Mouse (Mus musculus) frontal cortex, postnatal 36 days (tissue): Measurements from ENCODE around the gene Mlph.

ENCODE experiments used
- DNase-seq, 2 experiments: peaks; one replicate each; pipeline ENCODE4 v3.0.0; 2022; ENCODE audit warnings: low spot score in 2 of 2

The Mlph gene

DNA sequence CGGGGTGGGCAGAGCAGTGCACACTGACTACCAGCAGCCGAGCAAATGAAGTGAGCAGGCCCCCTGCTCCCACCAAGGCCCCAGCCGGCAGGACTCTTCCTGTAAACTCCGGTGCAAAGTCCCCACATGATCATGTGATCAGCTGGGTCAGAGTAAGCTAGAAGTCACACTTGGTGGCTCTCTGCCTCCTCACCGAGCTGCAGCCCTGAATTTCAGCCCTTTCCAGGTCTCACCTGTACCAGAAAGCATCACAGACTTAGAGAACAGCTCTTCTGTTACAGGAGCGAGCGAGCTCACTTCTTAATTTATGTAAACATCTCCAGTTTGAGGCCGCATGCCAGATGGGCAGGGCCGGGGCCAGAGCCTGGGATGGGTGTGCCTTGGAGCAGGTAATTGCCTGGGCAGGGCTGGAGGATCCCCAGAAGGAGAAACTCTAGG, 54.5 kb downstream of the Mlph start, which contains the start of gene Rab17:
Gene Rab17 (minus strand): TSS at position 315 of the 438 bp plus-strand sequence.
- DNase-seq = no peak

DNA sequence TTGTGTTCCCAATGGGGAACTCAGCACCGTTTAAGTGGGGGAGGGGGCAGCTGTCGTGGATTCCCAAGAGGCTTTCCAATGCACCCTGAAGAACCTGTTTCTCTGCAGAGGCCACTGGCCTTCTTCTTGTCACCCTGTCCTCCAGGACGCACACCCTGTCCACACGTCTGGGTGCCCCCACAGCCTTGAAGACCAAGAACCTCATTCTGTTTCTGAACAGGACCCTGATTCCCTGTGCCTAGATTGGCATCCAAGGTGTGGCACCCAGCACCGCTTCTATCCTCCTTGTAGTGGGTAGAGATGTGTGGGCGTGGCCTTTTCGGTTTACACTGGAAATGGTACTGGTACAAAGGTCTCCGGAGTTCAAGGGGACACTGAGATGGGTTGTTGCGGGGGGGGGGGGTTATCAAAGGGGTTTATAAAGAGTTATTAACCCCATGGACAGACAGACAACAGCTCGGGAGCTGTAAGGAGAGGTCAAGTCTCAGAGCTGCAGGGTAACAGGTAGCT, 55.1 kb downstream of the Mlph start:
- DNase-seq = no peak

DNA sequence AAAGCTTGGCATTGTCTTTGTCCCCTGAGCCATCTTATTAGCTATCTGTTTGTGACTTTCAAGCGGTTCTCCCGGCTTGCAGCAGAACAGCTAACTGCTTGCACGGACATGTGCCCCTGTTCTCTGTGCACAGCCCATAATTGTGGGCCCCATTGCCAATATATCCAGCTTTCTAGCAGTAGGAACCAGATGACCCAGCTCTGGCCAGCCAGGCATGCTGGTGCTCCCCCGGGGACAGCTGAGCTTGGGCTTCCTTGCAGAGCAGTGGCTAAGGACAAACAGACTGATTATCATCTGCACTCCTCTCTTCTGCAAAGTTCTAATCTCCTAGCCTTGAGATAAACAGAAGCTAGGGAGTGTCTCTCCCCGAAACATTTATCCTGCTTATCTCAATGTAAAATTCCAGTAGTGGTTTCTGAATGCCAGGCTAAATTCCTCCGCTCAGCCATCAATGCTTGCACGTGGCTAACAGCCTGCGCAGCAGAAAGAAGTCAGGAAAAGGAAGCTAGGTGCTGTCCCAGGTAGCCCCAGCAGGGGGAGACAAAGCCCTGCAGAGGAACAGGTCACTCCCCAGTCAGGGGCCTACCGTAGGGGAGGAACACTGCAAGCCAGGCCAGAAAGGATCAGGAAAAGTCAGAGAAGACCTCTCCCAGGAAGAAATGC, 58.2 kb downstream of the Mlph start:
- DNase-seq = peak; percentile 95 to 97

DNA sequence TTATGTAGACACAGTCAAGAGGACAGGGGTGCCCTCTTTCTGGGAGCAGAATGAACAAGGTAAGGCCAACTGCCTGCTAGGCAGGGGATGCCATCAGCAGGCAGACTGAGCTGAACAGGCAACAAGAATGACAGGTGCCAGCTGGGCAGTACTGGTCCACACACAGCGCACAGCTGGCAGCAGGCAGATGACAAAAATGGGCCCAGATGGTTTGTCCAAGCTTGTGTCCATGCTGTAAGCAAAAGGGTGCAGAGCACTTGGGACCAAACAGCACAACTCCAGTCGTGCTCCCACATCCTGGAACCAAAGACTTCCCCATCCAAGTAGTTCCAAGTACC, 58.7 kb downstream of the Mlph start:
- DNase-seq = no peak

DNA sequence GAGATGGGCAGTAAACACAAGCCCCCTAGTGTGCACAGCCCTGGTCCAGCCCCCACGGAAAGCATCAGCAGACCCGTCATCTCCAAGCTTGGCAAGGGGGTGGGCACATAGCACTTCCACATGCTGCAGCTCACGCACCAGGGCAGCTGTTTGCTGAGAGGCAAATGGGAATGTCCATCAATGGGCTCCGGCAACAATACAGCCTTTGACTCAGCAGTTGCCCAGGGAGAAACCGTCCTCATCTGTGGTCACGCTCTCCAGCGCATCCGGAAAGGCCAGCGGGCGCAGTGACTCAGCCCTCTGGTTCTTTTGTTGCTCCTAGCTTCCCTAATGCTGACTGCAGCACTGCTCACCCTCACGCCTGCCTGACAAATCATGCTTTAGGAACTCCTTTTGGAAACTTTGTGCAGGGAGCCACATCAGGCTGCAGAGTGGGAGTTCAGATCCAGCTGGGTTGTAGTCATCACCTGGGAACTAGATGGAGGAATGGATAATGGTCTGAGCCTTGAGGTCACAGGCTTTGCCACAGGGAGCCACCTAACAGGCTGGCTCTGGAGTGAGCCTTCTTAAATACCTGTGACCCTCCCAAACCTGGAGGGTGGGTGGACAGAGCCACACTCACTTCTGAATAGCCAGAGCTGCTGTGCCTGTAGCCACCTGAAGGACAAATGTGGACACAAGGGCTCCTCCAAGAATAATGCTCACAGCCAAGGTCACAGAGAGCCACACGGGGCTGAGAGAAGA, 60.2 kb downstream of the Mlph start:
- peak; percentile 69 to 76 for DNase-seq

DNA sequence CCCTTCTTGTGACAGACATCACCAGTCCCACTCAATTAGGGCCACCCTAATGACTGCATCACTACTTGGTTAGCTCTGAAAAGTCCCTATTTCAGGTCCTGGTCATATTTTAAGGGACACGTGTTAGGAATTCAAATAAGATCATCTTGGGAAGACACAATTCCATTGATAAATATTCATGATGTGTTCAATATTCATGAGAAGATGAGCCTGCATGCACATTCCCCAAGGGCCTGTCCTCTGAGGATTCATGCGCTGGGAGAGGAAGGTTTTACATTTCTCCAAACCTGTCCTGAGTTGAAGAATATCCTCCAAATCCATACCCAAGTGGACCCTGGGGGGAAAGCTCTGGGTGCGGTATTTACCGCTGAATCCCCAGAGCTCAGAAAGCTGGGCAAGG, 61.1 kb downstream of the Mlph start:
- DNase-seq = no peak

DNA sequence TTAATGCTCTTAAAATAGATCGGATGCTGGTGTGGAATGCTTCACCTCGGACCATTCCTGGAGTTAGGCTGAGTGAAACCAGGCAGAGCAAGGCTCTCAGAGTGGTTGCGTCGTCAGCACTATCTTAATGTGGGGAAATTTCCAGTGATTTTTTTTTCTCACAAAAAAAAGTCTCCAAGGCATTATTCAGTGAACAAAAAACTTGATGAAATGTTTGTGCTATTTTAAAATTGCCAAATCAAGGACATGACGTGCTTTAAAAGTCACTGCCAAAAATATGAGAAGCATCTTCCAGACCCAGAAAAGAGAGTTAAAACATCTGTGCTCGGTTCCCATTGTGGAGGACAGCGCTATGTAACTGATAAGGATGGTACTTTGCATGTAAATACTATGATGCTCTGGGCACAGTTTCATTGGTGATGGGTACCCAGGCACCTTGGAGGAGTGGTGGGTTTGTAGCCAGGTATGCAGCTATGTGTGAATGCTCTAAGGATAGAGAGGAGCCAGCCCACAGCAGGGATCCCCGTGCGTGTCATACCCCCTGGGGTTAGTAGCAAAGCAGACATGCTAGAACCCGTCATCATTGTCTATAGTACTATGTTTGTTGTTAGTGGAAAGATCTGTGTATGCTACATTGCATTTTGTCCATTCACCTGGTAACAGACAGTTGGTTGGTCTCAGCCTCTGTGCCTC, 65.9 kb downstream of the Mlph start:
- no peak for DNase-seq

DNA sequence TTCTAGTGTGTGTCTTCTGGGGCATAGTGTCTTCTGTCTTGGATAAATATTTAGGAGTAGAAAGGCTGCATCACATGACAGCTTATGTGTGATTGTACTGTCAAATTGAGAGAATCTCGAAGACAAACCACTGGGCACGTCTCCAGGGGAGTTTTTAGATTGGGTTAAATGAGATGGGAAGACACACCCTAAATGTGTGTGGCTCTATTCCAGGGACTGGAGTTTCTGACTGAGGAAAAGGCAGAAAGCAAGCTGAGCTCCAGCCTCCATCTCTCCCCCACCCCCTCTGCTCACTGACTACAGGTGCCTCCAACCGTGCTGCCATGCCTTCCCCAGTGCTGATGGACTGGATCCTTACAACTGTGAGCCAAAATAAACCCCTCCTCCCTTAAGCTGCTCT, 66.5 kb downstream of the Mlph start:
- no peak for DNase-seq

DNA sequence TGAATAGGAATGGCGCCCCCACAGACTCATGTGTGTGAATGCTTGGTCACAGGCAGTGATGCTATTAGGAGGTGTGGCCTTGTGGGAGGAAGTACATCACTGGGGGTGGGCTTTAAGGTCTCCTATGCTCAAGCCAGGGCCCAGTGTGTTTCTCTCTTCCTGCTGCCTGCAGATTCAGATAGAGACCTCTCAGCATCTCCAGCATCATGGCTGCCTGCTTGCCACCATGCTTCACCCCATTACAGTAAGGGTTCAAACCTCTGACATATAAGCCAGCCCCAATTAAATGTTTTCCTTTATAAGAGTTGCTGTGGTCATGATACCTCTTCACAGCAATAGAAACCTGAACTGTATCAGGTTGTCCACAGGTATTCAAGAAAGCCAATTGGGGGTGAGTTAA, 81.0 kb downstream of the Mlph start:
- DNase-seq = no peak

DNA sequence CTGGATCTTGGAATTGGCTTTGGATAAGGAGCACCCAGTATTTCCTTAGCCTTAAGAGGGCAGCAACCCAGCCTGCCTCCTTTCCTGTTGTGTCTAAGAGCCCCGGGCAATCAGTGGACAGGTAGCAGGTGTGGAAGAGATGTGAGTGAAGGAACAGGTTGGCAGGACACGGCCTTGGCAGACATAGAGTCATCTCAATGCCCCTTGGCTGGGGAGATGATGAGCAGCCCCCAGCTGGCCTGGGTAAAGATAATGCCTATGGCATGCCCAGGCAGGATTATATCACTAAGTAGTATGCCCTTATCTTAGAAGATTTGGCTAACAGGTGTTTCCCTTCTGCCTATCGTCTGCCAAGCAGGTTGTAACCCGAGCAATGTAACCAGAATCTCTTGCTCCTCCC, 82.3 kb downstream of the Mlph start:
- no peak for DNase-seq

DNA sequence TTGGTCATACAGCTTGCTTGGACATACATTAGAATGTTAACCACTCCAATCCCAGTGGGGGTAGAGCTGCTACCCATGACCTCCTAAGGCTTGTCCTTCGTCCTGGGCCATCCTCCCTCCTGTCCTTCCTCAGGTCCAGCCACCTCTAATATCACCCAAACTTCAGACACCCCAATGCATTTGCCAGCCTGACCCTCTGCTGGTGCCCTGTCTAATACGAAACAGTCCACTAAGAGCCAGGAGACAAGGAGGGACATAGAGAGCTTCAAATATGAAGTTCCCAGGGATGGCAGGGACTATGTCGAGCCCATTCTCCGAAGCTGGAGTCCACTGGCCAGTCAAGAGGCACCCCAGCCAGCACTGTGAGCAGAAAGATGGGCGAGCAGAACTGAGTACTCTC, 82.8 kb downstream of the Mlph start:
- DNase-seq = no peak

DNA sequence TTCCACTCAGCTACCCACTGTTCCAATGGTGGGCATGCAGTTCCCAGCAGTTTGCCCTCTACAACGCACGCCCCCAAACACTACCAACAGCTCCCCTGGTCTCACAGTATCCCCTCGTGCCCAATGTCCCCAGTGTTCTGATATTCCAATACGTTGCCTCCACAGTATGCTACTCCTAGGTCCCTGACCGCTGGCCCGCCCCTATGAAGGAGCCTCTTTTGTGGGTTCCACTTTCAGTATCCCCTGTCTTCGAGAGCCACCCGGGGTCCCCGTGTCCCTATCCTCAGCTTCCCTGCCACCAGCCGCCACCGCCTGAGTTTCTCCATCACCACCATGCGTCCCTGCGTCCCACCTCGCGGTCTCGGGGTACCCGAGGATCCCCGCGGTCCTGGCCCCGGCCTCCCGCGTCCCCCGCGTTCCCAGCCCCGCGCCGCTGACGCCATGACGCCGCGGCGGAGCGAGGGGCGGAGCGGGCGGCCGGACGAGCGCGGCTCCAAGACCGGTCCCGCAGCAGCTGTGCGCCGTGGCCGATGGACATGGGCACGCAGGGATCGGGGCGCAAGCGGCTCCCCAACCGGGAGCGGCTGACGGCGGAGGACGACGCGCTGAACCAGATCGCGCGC, 83.5 kb downstream of the Mlph start, which contains the start of gene Lrrfip1:
Gene Lrrfip1 (plus strand): TSS at position 470 of the 623 bp plus-strand sequence.
- peak; percentile 69 to 70 for DNase-seq

DNA sequence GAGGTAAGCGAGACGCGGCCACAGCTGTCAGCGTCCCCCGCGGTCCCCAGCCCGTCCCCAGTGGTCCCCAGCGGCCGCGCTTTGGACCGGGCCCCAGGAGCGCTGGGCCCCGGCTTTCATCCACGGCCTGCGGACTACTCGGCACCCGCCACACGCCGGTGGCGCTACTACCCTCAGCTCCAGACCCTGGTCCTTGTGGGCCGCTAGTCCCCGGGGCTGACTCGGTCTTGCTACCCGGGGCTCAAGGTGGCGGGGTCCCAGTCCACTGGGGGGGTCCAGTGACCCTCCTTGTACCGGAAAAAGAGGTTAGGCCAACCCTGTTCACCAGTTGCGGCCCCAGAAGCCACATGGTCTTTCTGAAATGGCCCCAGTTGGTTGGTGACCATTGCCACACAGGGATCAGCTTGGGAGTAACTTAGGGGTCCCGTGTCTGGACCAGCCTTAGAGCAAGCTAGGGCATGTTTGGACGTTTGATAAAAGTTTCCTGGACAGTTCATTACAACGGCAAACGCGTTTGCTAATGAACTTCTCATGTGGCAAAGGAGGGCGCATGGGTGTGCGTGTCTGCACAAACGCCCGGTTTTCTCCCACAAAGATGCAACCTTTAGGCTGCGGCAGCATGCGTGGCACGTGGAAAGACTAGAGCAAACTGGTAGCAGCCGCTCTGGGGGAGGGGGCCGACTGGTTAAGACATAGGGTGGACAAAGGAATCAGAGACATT, 84.2 kb downstream of the Mlph start:
- DNase-seq = peak in 1 of 2 experiments; percentile 31

DNA sequence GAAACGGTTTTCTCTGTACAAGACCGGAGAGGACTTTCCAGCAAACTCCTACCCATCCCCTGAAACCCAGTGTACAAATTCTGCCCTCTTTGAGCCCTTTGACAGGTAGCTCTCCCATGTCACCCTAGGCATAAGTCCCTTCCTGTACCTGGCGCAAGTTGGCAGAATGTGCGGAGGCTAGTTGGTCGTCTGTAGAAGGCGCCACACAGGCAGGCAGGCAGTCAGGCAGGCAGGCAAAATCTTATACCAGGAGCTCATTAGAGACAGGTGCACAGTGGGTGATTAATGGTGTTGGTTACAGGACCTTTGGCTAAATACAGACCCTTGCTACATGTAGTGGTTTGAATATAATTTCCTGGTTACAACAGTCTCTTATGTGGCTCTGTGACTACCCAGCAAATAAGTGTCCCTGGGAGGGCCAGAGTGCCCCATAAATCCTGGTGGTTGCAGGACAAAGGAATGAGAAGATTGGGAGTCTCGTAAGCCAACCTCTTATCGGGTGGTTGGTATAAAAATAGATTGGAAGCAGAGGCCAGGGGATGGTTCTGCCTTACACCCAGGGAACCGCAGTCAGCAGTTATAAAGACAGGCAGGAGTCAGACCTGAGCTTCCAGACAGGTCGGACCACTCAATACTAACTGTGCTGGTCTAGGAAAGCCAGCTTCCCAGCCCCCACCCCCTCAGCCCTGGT, 85.2 kb downstream of the Mlph start:
- DNase-seq = no peak
